Mouse (Mus musculus) myocyte (in vitro differentiated cells): ENCODE data around the gene Dlgap4. TPM values are rescaled to one million over a fixed set of nuclear protein-coding genes. Genes with fewer than 3 reads are reported as not detected.

Experiments
- H3K27me3 ChIP-seq: one replicate; pipeline ENCODE4 v1.6.1; 2011; ENCODE audit not compliant: control insufficient read depth, insufficient read depth, insufficient read length
- H3K36me3 ChIP-seq: one replicate; pipeline ENCODE4 v1.6.1; 2011; ENCODE audit not compliant: control insufficient read depth, insufficient read depth
- H3K4me2 ChIP-seq: one replicate; pipeline ENCODE4 v1.6.1; 2011; ENCODE audit warnings: low read depth, control low read depth
- H3K4me3 ChIP-seq: one replicate; pipeline ENCODE4 v1.5.1; 2011; ENCODE audit warnings: mild to moderate bottlenecking, control low read depth, moderate library complexity
- H3K79me2 ChIP-seq: one replicate; pipeline ENCODE4 v1.6.1; 2011; ENCODE audit not compliant: control insufficient read depth, insufficient read depth
- H3ac ChIP-seq: one replicate; pipeline ENCODE4 v1.6.1; 2011; ENCODE audit not compliant: control insufficient read depth, insufficient read length
- CEBPB ChIP-seq: IDR thresholded peaks from 2 replicates; pipeline ENCODE4 v1.6.1; 2011; ENCODE audit warnings: mild to moderate bottlenecking, moderate library complexity; ENCODE audit not compliant: poor library complexity, insufficient read depth, severe bottlenecking
- E2F4 ChIP-seq: IDR thresholded peaks from one replicate; pipeline ENCODE4 v1.6.1; 2011; ENCODE audit warnings: mild to moderate bottlenecking, control low read depth, moderate library complexity; ENCODE audit not compliant: insufficient read depth
- MAX ChIP-seq: IDR thresholded peaks from one replicate; pipeline ENCODE4 v1.6.1; 2011; ENCODE audit warnings: low read depth, mild to moderate bottlenecking, control low read depth
- MYOD1 ChIP-seq, 3 experiments: IDR thresholded peaks; one replicate each; pipeline ENCODE4 v1.6.1; 2011; ENCODE audit warnings: control low read depth in 2 of 3, low read depth in 2 of 3, mild to moderate bottlenecking in 2 of 3, moderate library complexity in 1 of 3; ENCODE audit not compliant: insufficient read length in 2 of 3, control insufficient read depth in 1 of 3
- MYOG ChIP-seq, 3 experiments: IDR thresholded peaks; one replicate each; pipeline ENCODE4 v1.6.1; 2011; ENCODE audit warnings: control low read depth in 2 of 3, low read depth in 2 of 3, mild to moderate bottlenecking in 2 of 3; ENCODE audit not compliant: insufficient read length in 2 of 3, control insufficient read depth in 1 of 3, insufficient read depth in 1 of 3
- POLR2A ChIP-seq: IDR thresholded peaks from one replicate; pipeline ENCODE4 v1.6.1; 2011; ENCODE audit warnings: low read depth, mild to moderate bottlenecking, control low read depth, moderate library complexity; ENCODE audit not compliant: insufficient read length
- POLR2AphosphoS2 ChIP-seq: IDR thresholded peaks from one replicate; pipeline ENCODE4 v1.6.1; 2011; ENCODE audit warnings: low read depth, control low read depth; ENCODE audit not compliant: insufficient read length
- REST ChIP-seq: IDR thresholded peaks from one replicate; pipeline ENCODE4 v1.6.1; 2011; ENCODE audit warnings: mild to moderate bottlenecking, control low read depth, moderate library complexity; ENCODE audit not compliant: insufficient read depth, insufficient read length
- SRF ChIP-seq: IDR thresholded peaks from one replicate; pipeline ENCODE4 v1.6.1; 2011; ENCODE audit warnings: low read depth; ENCODE audit not compliant: control insufficient read depth, insufficient read length
- TCF12 ChIP-seq: IDR thresholded peaks from one replicate; pipeline ENCODE4 v1.6.1; 2011; ENCODE audit warnings: mild to moderate bottlenecking, control low read depth; ENCODE audit not compliant: poor library complexity, insufficient read depth, severe bottlenecking
- TCF3 ChIP-seq: IDR thresholded peaks from one replicate; pipeline ENCODE4 v1.6.1; 2011; ENCODE audit warnings: low read depth, control low read depth; ENCODE audit not compliant: insufficient read length
- USF1 ChIP-seq: IDR thresholded peaks from one replicate; pipeline ENCODE4 v1.6.1; 2011; ENCODE audit warnings: low read depth, mild to moderate bottlenecking, control low read depth, moderate library complexity
- polyA plus RNA-seq: library from polyadenylated mRNA; unstranded; fragments of >200 nt; fragmentation: generic; extraction: Trizol; gene quantifications from one replicate; pipeline ENCODE4 v1.2.1, GENCODE M21; 2012; ENCODE audit warnings: missing spikeins

Dlgap4 gene
- polyA plus RNA-seq, 1 experiment = 176 TPM

- H3K27me3 ChIP-seq = peaks cover 68% of the 10 kb centered on the region
Observed at GRCm38 (mm10) chr2:156641141-156641540, 27.6 kb downstream of the Dlgap4 start.

DNA sequence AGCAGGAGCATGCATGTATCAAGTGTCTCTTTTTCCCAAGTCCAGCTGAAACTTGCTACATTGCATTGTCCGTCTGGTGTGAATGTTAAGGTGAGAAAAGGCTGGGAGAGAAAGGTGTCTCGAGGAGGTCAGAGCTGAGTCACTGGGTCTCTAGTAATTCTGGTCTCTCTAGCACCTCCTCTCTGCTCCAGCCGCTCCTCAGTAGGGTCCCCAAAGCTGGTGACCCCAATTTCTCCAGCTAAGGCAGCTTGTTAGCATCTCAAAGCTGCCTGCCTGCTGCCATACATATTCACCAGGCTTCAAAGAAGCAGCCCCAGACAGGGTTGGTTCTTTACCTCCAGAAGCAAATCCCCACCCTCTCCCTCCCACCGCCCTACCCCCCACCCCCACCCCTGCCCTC lies 29.4 kb downstream of the Dlgap4 start:
- no peaks in the 10 kb centered on the region for H3K36me3 ChIP-seq
- no peak overlapping the region for H3ac ChIP-seq
- no peak overlapping the region for H3K4me3 ChIP-seq
- peaks cover 80% of the 10 kb centered on the region for H3K27me3 ChIP-seq
- TF ChIP-seq SRF (no peak), MAX (no peak), POLR2A (no peak), POLR2AphosphoS2 (no peak), REST (no peak), USF1 (no peak), E2F4 (no peak), TCF12 (no peak), CEBPB (no peak)
- H3K4me2 ChIP-seq = no peak overlapping the region
- no peaks in the 10 kb centered on the region for H3K79me2 ChIP-seq

More at GRCm38 (mm10) chr2:156641141-156641540, 27.6 kb downstream of the Dlgap4 start:
- Histone ChIP-seq H3K4me2 (no peak overlapping the region), H3ac (no peak overlapping the region), H3K4me3 (no peak overlapping the region), H3K36me3 (no peaks in the 10 kb centered on the region), H3K79me2 (no peaks in the 10 kb centered on the region)
- TF ChIP-seq POLR2AphosphoS2 (no peak), CEBPB (no peak), TCF12 (no peak), MAX (no peak), POLR2A (no peak), MYOD1 (IDR thresholded peaks at IDR 0.05; ENCODE audit: control insufficient read depth in 1 of 3, insufficient read length in 2 of 3, low read depth in 2 of 3) (no peak), USF1 (no peak), REST (no peak), TCF3 (no peak), E2F4 (no peak), SRF (no peak), MYOG (IDR thresholded peaks at IDR 0.05; ENCODE audit: control insufficient read depth in 1 of 3, insufficient read depth in 1 of 3, insufficient read length in 2 of 3, low read depth in 2 of 3) (no peak)

- H3K36me3 ChIP-seq = no peaks in the 10 kb centered on the region
- H3K4me3 ChIP-seq = no peak overlapping the region
- peaks cover 82% of the 10 kb centered on the region for H3K27me3 ChIP-seq
- TF ChIP-seq TCF12 = no peak
- TF ChIP-seq POLR2AphosphoS2 = no peak
- TF ChIP-seq MYOD1 (IDR thresholded peaks at IDR 0.05; ENCODE audit: control insufficient read depth in 1 of 3, insufficient read length in 2 of 3, low read depth in 2 of 3) = no peak
- no peak for TF ChIP-seq MAX
- TF ChIP-seq TCF3 = no peak
- TF ChIP-seq CEBPB = no peak
- TF ChIP-seq POLR2A = no peak
- TF ChIP-seq E2F4 = no peak
- no peak for TF ChIP-seq USF1
- TF ChIP-seq SRF = no peak
- TF ChIP-seq MYOG (IDR thresholded peaks at IDR 0.05; ENCODE audit: control insufficient read depth in 1 of 3, insufficient read depth in 1 of 3, insufficient read length in 2 of 3, low read depth in 2 of 3) = no peak
- TF ChIP-seq REST = no peak
- H3K79me2 ChIP-seq = no peaks in the 10 kb centered on the region
- no peak overlapping the region for H3ac ChIP-seq
- no peak overlapping the region for H3K4me2 ChIP-seq
Observed at GRCm38 (mm10) chr2:156643406-156643805, 29.9 kb downstream of the Dlgap4 start.

DNA sequence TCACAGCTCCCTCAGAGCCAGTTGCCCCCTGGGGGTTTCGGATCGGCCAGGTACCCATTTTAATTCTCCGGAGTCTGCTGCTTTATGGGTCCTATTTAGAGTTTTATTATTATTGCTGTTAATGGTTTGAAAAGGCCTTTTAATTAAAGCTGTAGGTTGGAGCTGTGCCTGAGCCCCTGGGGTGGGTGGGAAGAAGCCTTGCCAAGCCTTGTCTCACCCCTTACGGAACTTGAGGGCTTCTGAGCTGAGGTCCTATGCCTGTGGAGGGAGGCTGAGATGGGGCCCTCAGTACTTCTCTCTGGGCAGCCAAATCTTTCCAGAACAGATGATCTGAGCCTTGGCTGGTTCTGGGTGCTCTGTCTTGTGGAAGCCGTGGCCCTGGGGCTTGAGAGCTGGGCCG lies 31.6 kb downstream of the Dlgap4 start:
- TF ChIP-seq USF1 = no peak
- no peak for TF ChIP-seq POLR2A
- TF ChIP-seq TCF3 = no peak
- TF ChIP-seq MYOD1 (IDR thresholded peaks at IDR 0.05; ENCODE audit: control insufficient read depth in 1 of 3, insufficient read length in 2 of 3, low read depth in 2 of 3) = no peak
- no peak for TF ChIP-seq POLR2AphosphoS2
- no peak for TF ChIP-seq MAX
- no peak for TF ChIP-seq MYOG (IDR thresholded peaks at IDR 0.05; ENCODE audit: control insufficient read depth in 1 of 3, insufficient read depth in 1 of 3, insufficient read length in 2 of 3, low read depth in 2 of 3)
- Histone ChIP-seq H3K27me3 (peaks cover 86% of the 10 kb centered on the region), H3K79me2 (no peaks in the 10 kb centered on the region)

DNA sequence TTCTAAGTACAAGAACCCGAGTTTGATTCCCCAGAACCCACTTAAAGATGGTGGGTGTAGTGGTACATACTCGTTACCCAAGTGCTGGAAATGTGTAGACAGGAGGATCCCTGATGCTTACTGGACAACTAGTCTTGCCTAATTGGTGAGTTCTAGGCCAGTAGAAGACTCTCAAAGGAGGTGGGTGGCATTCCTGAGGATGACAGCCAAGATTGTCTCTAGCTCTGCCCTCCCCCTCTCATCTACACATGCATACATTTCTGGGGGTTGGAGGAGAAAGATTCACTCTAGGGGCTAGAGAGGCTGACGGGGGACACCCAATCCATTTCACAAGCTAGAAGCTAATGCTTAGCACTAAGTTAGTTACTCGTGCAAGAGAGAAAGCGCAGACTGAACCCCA lies 33.4 kb downstream of the Dlgap4 start:
- no peak overlapping the region for H3K4me2 ChIP-seq
- H3K27me3 ChIP-seq = peaks cover 90% of the 10 kb centered on the region
- H3K36me3 ChIP-seq = no peaks in the 10 kb centered on the region
- no peak overlapping the region for H3ac ChIP-seq
- no peaks in the 10 kb centered on the region for H3K79me2 ChIP-seq
- no peak for TF ChIP-seq TCF3
- no peak for TF ChIP-seq MYOG (IDR thresholded peaks at IDR 0.05; ENCODE audit: control insufficient read depth in 1 of 3, insufficient read depth in 1 of 3, insufficient read length in 2 of 3, low read depth in 2 of 3)
- no peak for TF ChIP-seq MYOD1 (IDR thresholded peaks at IDR 0.05; ENCODE audit: control insufficient read depth in 1 of 3, insufficient read length in 2 of 3, low read depth in 2 of 3)
- no peak for TF ChIP-seq E2F4
- no peak for TF ChIP-seq POLR2AphosphoS2
- no peak for TF ChIP-seq SRF
- no peak for TF ChIP-seq TCF12
- TF ChIP-seq CEBPB = no peak
- no peak for TF ChIP-seq REST
- TF ChIP-seq USF1 = no peak
- TF ChIP-seq MAX = no peak
- H3K4me3 ChIP-seq = no peak overlapping the region

More for the DNA sequence above, 31.6 kb downstream of the Dlgap4 start:
- Histone ChIP-seq H3K4me3 (no peak overlapping the region), H3K4me2 (no peak overlapping the region), H3K36me3 (no peaks in the 10 kb centered on the region), H3ac (no peak overlapping the region)
